Comparison of ENCODE assay signal across 14 mouse cellular contexts in genomic region chr19:53198706-53199572, GRCm38 (mm10). TPM values are rescaled to one million over a fixed set of nuclear protein-coding genes. Genes with fewer than 3 reads are reported as not detected.
DNase-seq lines count a peak whose midpoint lies in the region; ATAC-seq and TF ChIP-seq lines count a peak whose summit lies in the region.
"Had no signal": no experiment of that assay in that cellular context is flagged by ENCODE, and none has a peak within 500 bp of the region (broad histone marks: within the 10 kb centered on the region; RNA-seq: fewer than 3 reads in every experiment).

No protein-coding gene starts in this region.

- no peaks in the 10 kb centered on the region for H3K4me1 ChIP-seq in kidney, embryonic 14.5 days (ENCODE audit: control insufficient read depth, insufficient read depth, low read length)
- H3K4me1 ChIP-seq in lung, embryonic 16.5 days (replicated peaks; ENCODE audit: control insufficient read depth, insufficient read depth, low read length): peaks cover 5% of the 10 kb centered on the region
- peaks cover 5% of the 10 kb centered on the region; the same call in 1 of the 2 replicates for H3K4me1 ChIP-seq in intestine, postnatal 0 days (replicated peaks; ENCODE audit: control insufficient read depth, insufficient read depth, low read length)

- ATAC-seq in kidney, embryonic 14.5 days (ENCODE audit: low FRiP score, low TSS enrichment): no peak
- peak; percentile 47 for ATAC-seq in activated CD4-positive, CD25-positive, alpha-beta regulatory T cell, adult 4 months
- peak; percentile 56; the same call in 1 of the 2 replicates for ATAC-seq in lung, embryonic 16.5 days (ENCODE audit: low read depth)
- ATAC-seq in intestine, postnatal 0 days: no peak
- ATAC-seq: hindbrain, embryonic 16.5 days had no signal

- H3K4me2 ChIP-seq in kidney, embryonic 14.5 days (replicated peaks; ENCODE audit: low read depth, low read length): no peak overlapping the region
- H3K4me2 ChIP-seq in lung, embryonic 16.5 days (ENCODE audit: low read depth, low read length): no peak overlapping the region
- H3K4me2 ChIP-seq in intestine, postnatal 0 days (replicated peaks; ENCODE audit: low read depth): no peak overlapping the region
- H3K4me2 ChIP-seq: stomach, embryonic 15.5 days had no signal

- no peaks in the 10 kb centered on the region for H3K36me3 ChIP-seq in kidney, embryonic 14.5 days (ENCODE audit: control insufficient read depth, insufficient read depth, low read length)
- H3K36me3 ChIP-seq in lung, embryonic 16.5 days (ENCODE audit: control insufficient read depth, insufficient read depth, low read length): no peaks in the 10 kb centered on the region
- H3K36me3 ChIP-seq in intestine, postnatal 0 days (ENCODE audit: control insufficient read depth, insufficient read depth): 0 out of 2 replicates have a peak, but pooled peaks cover 7% of the 10 kb centered on the region

- peak overlapping the region; percentile 35; the same call in 1 of the 2 replicates for H3K4me3 ChIP-seq in gastrocnemius, adult 2 months
- H3K4me3 ChIP-seq in kidney, embryonic 14.5 days (ENCODE audit: low read length): no peak overlapping the region
- no peak overlapping the region for H3K4me3 ChIP-seq in lung, embryonic 16.5 days (ENCODE audit: low read length)
- H3K4me3 ChIP-seq in intestine, postnatal 0 days (ENCODE audit: low read depth, low read length): no peak overlapping the region
- H3K4me3 ChIP-seq: myocyte; stomach, embryonic 15.5 days had no signal

- no peaks in the 10 kb centered on the region for H3K27me3 ChIP-seq in kidney, embryonic 14.5 days (ENCODE audit: control insufficient read depth, insufficient read depth, low read length)
- no peaks in the 10 kb centered on the region for H3K27me3 ChIP-seq in lung, embryonic 16.5 days (ENCODE audit: control insufficient read depth, insufficient read depth, low read depth, low read length)
- H3K27me3 ChIP-seq in intestine, postnatal 0 days (replicated peaks; ENCODE audit: control insufficient read depth, insufficient read depth, low read length): no peaks in the 10 kb centered on the region
- H3K27me3 ChIP-seq: stomach, embryonic 15.5 days had no signal

- no peaks in the 10 kb centered on the region for H3K9me3 ChIP-seq in kidney, embryonic 14.5 days (ENCODE audit: control insufficient read depth, low read length)
- no peaks in the 10 kb centered on the region for H3K9me3 ChIP-seq in lung, embryonic 16.5 days (ENCODE audit: control insufficient read depth, low read length)
- H3K9me3 ChIP-seq in intestine, postnatal 0 days (ENCODE audit: control insufficient read depth): no peaks in the 10 kb centered on the region
- H3K9me3 ChIP-seq: stomach, embryonic 15.5 days had no signal

- H3K27ac ChIP-seq in gastrocnemius, adult 2 months: peak overlapping the region; percentile 84
- no peak overlapping the region for H3K27ac ChIP-seq in kidney, embryonic 14.5 days (ENCODE audit: low read depth, low read length)
- H3K27ac ChIP-seq in lung, embryonic 16.5 days (ENCODE audit: low read length): peak overlapping the region; percentile 41
- H3K27ac ChIP-seq in intestine, postnatal 0 days (ENCODE audit: low read depth, low read length): no peak overlapping the region
- H3K27ac ChIP-seq: stomach, embryonic 15.5 days had no signal

- intact Hi-C loops in gastrocnemius, adult 2 months (cut with DNase I): no loop called here
- intact Hi-C loops in gastrocnemius, postnatal 14 days (cut with DNase I; ENCODE audit: low total_unique reads): no loop called here

- no peak for TF ChIP-seq CTCF in gastrocnemius, adult 2 months (IDR thresholded peaks at IDR 0.05)
- TF ChIP-seq CTCF in intestine, postnatal 0 days (IDR thresholded peaks at IDR 0.05; ENCODE audit: low read depth): no peak

- WGBS in kidney, embryonic 14.5 days: 84% methylated on average over 17 of the region's 17 CpGs
- 59% methylated on average over 17 of the region's 17 CpGs for WGBS in lung, embryonic 16.5 days
- 76% methylated on average over 17 of the region's 17 CpGs for WGBS in intestine, postnatal 0 days

- no peak overlapping the region for H3K9ac ChIP-seq in kidney, embryonic 14.5 days (ENCODE audit: low read depth, low read length)
- H3K9ac ChIP-seq in lung, embryonic 16.5 days (ENCODE audit: low read length): no peak overlapping the region
- H3K9ac ChIP-seq in intestine, postnatal 0 days (ENCODE audit: low read depth, low read length): no peak overlapping the region
- H3K9ac ChIP-seq: stomach, embryonic 15.5 days had no signal

- DNase-seq in gastrocnemius, adult 2 months: no peak
- no peak for DNase-seq in gastrocnemius, postnatal 14 days
- peak; percentile 37 for DNase-seq in kidney, postnatal 14 days
- DNase-seq in adipocyte (ENCODE audit: low spot score): no peak
- DNase-seq: B cell, adult 2 months; cerebellum, postnatal 10 days; layer of hippocampus, postnatal 36 days had no signal

RNA-seq across cellular contexts. Expression of gene Add3, which starts 58.7 kb away (rescaled TPM):
- total RNA-seq in gastrocnemius, adult 2 months (2021): 10 to 100 TPM; 17.0 to 29.5 TPM
- 10 to 100 TPM; 31.6 to 45.4 TPM for total RNA-seq in gastrocnemius, postnatal 14 days (2021)
- 39.5 and 76.1 TPM in 2 replicates for polyA plus RNA-seq in kidney, embryonic 14.5 days (2014; fragmentation: Nextera tagmentation; extraction: Ambion mirVana)
- polyA plus RNA-seq in activated CD4-positive, CD25-positive, alpha-beta regulatory T cell, adult 4 months (2017; shearing (Covaris generic)): 100 to 1,000 TPM; 113 to 128 TPM
- polyA plus RNA-seq in lung, embryonic 16.5 days (2015; fragmentation: Nextera tagmentation; extraction: Ambion mirVana): 91.3 and 101 TPM in 2 replicates
- 46.8 and 50.9 TPM in 2 replicates for polyA plus RNA-seq in intestine, postnatal 0 days (2015; fragmentation: Nextera tagmentation; extraction: Ambion mirVana)

Comparison
In these comparisons a context has a peak if more than half of its experiments do, and no peak if none do; other contexts are left out.
1. H3K27ac ChIP-seq: peak in gastrocnemius, adult 2 months (single experiment) and lung, embryonic 16.5 days (single experiment); none in kidney, embryonic 14.5 days (single experiment) and intestine, postnatal 0 days (single experiment).
2. ATAC-seq: peak in activated CD4-positive, CD25-positive, alpha-beta regulatory T cell, adult 4 months (single experiment) and lung, embryonic 16.5 days (single experiment); none in kidney, embryonic 14.5 days (single experiment) and intestine, postnatal 0 days (single experiment).